Mouse (Mus musculus) forebrain, embryonic 14.5 days (tissue): Measurements from ENCODE around the gene Nup205. TPM values are rescaled to one million over a fixed set of nuclear protein-coding genes. Genes with fewer than 3 reads are reported as not detected.

Experiments
- ATAC-seq: fragments of 200-750 bp; cut with Nextera tagmentation; 2 replicates; pipeline ENCODE4 v1.8.0; 2017; ENCODE audit warnings: mild to moderate bottlenecking, moderate library complexity
- DNase-seq: peaks from one replicate; pipeline ENCODE4 v3.0.0-alpha.2; 2015; ENCODE audit warnings: low spot score
- H3K27ac ChIP-seq: fragments of 300-500 bp; sonication (generic); 2 replicates; pipeline ENCODE4 v1.5.1; 2014; ENCODE audit warnings: low read depth, mild to moderate bottlenecking, control low read depth, low read length, moderate library complexity
- H3K27me3 ChIP-seq: fragments of 300-500 bp; sonication (generic); replicated peaks from 2 replicates; pipeline ENCODE4 v1.6.1; 2014; ENCODE audit warnings: low read length, control low read depth, mixed read lengths; ENCODE audit not compliant: control insufficient read depth, insufficient read depth
- H3K36me3 ChIP-seq: fragments of 300-500 bp; sonication (generic); 2 replicates; pipeline ENCODE4 v1.6.1; 2014; ENCODE audit warnings: low read length, control low read depth; ENCODE audit not compliant: control insufficient read depth, insufficient read depth
- H3K4me1 ChIP-seq: fragments of 300-500 bp; sonication (generic); 2 replicates; pipeline ENCODE4 v1.6.1; 2014; ENCODE audit warnings: antibody characterized with exemption, low read length, control low read depth; ENCODE audit not compliant: control insufficient read depth, insufficient read depth
- H3K4me2 ChIP-seq: fragments of 300-500 bp; sonication (generic); 2 replicates; pipeline ENCODE4 v1.6.1; 2014; ENCODE audit warnings: mild to moderate bottlenecking, control low read depth, low read length
- H3K4me3 ChIP-seq: fragments of 300-500 bp; sonication (generic); 2 replicates; pipeline ENCODE4 v1.5.1; 2014; ENCODE audit warnings: low read depth, low read length, control low read depth
- H3K9ac ChIP-seq: fragments of 300-500 bp; sonication (generic); 2 replicates; pipeline ENCODE4 v1.6.1; 2014; ENCODE audit warnings: mild to moderate bottlenecking, low read length, control low read depth, moderate library complexity
- H3K9me3 ChIP-seq: fragments of 300-500 bp; sonication (generic); replicated peaks from 2 replicates; pipeline ENCODE4 v1.6.1; 2016; ENCODE audit warnings: low read length, control low read depth, mixed read lengths; ENCODE audit not compliant: control insufficient read depth
- WGBS: fragments of 180-500 bp; shearing (Covaris S2); extraction: QIAGEN DNeasy Blood & Tissue Kit; methylation state at CpG from one replicate; pipeline ENCODE4 v1.1.7; 2014; 5-methylcytosine and 5-hydroxymethylcytosine counted together
- polyA plus RNA-seq: library from polyadenylated mRNA; unstranded; fragments of >200 nt; fragmentation: Nextera tagmentation; extraction: Ambion mirVana; gene quantifications from 2 replicates; pipeline ENCODE4 v1.2.1, GENCODE M21; 2014

The Nup205 gene
- polyA plus RNA-seq: 32.2 and 32.8 TPM in 2 replicates

GRCm38 (mm10) chr6:35176979-35177649 is at the start of gene Nup205:
Gene Nup205, plus strand, starts transcription at chr6:35177421.
- 3% methylated on average over 33 of the region's 34 CpGs for WGBS
- Histone ChIP-seq H3K9ac (peak within 1 kb of the TSS; percentile 80), H3K4me1 (peaks cover 2% of the 10 kb centered on the region; the same call in 1 of the 2 replicates), H3K4me2 (peak within 1 kb of the TSS; percentile 84), H3K27me3 (no peaks in the 10 kb centered on the region), H3K27ac (peak within 1 kb of the TSS; percentile 97), H3K4me3 (peak within 1 kb of the TSS; percentile 92), H3K9me3 (no peaks in the 10 kb centered on the region), H3K36me3 (no peaks in the 10 kb centered on the region)
- DNase-seq: peak; percentile 94
- peak; percentile 95 for ATAC-seq

- DNase-seq: peak; percentile 19
- H3K9ac ChIP-seq: peak overlapping the region; percentile 91
- peak; percentile 1; the same call in 1 of the 2 replicates for ATAC-seq
These were observed 44.4 kb upstream of the Nup205 start for GRCm38 (mm10) chr6:35132806-35133205.

GRCm38 (mm10) chr6:35133246-35133578 is 44.0 kb upstream of the Nup205 start:
- Histone ChIP-seq H3K4me1 (peaks cover 12% of the 10 kb centered on the region), H3K9me3 (no peaks in the 10 kb centered on the region), H3K4me2 (peak overlapping the region; percentile 69), H3K4me3 (peak overlapping the region; percentile 78), H3K27ac (peak overlapping the region; percentile 89), H3K9ac (peak overlapping the region; percentile 91), H3K36me3 (no peaks in the 10 kb centered on the region), H3K27me3 (no peaks in the 10 kb centered on the region)
- ATAC-seq (peak; percentile 90), DNase-seq (no peak)
- under 1% methylated on average over 23 of the region's 25 CpGs for WGBS

More at GRCm38 (mm10) chr6:35132806-35133205, 44.4 kb upstream of the Nup205 start:
- Histone ChIP-seq H3K9me3 (no peaks in the 10 kb centered on the region), H3K27me3 (no peaks in the 10 kb centered on the region), H3K4me2 (peak overlapping the region; percentile 69), H3K27ac (peak overlapping the region; percentile 89), H3K4me3 (peak overlapping the region; percentile 78), H3K36me3 (no peaks in the 10 kb centered on the region), H3K4me1 (peaks cover 12% of the 10 kb centered on the region)
- WGBS: under 1% methylated on average over 11 of the region's 11 CpGs

GRCm38 (mm10) chr6:35133579-35134488 is 43.4 kb upstream of the Nup205 start, which contains the start of gene Cnot4:
Gene Cnot4, minus strand, starts transcription at chr6:35133724.
- ATAC-seq: peak; percentile 99
- H3K4me2 ChIP-seq: peak within 1 kb of the TSS; percentile 82
- peak within 1 kb of the TSS; percentile 78 for H3K4me3 ChIP-seq
- peak; percentile 99 for DNase-seq
- under 1% methylated on average over 53 of the region's 55 CpGs for WGBS
- no peaks in the 10 kb centered on the region for H3K27me3 ChIP-seq
- no peaks in the 10 kb centered on the region for H3K36me3 ChIP-seq
- H3K9ac ChIP-seq: peak within 1 kb of the TSS; percentile 91
- peaks cover 12% of the 10 kb centered on the region for H3K4me1 ChIP-seq
- H3K27ac ChIP-seq: peak within 1 kb of the TSS; percentile 89
- H3K9me3 ChIP-seq: no peaks in the 10 kb centered on the region

GRCm38 (mm10) chr6:35134844-35135243 is 42.4 kb upstream of the Nup205 start:
- Histone ChIP-seq H3K36me3 (no peaks in the 10 kb centered on the region), H3K27ac (no peak overlapping the region), H3K9me3 (no peaks in the 10 kb centered on the region), H3K4me1 (peaks cover 12% of the 10 kb centered on the region), H3K9ac (no peak overlapping the region), H3K4me3 (no peak overlapping the region), H3K4me2 (peak overlapping the region; percentile 82; the same call in 1 of the 2 replicates), H3K27me3 (no peaks in the 10 kb centered on the region)
- 46% methylated on average over 2 of the region's 2 CpGs for WGBS
- ATAC-seq (no peak), DNase-seq (no peak)

GRCm38 (mm10) chr6:35140351-35140750 is 36.9 kb upstream of the Nup205 start:
- no peak overlapping the region for H3K9ac ChIP-seq
- no peak for DNase-seq
- no peak overlapping the region for H3K4me3 ChIP-seq
- no peak overlapping the region for H3K4me2 ChIP-seq
- H3K9me3 ChIP-seq: no peaks in the 10 kb centered on the region
- 94% methylated on average over 1 of the region's 1 CpGs for WGBS
- ATAC-seq: no peak
- H3K27me3 ChIP-seq: no peaks in the 10 kb centered on the region
- H3K27ac ChIP-seq: no peak overlapping the region
- H3K36me3 ChIP-seq: no peaks in the 10 kb centered on the region
- H3K4me1 ChIP-seq: no peaks in the 10 kb centered on the region

- H3K27me3 ChIP-seq: no peaks in the 10 kb centered on the region
- H3K27ac ChIP-seq: no peak overlapping the region
- DNase-seq (no peak), ATAC-seq (no peak)
- H3K9ac ChIP-seq: no peak overlapping the region
- no peaks in the 10 kb centered on the region for H3K36me3 ChIP-seq
- no peaks in the 10 kb centered on the region for H3K4me1 ChIP-seq
- H3K9me3 ChIP-seq: no peaks in the 10 kb centered on the region
- H3K4me3 ChIP-seq: no peak overlapping the region
- no peak overlapping the region for H3K4me2 ChIP-seq
- 90% methylated on average over 2 of the region's 2 CpGs for WGBS
These were observed 31.7 kb upstream of the Nup205 start for GRCm38 (mm10) chr6:35145569-35145968.

GRCm38 (mm10) chr6:35147726-35148422 is 29.3 kb upstream of the Nup205 start:
- Histone ChIP-seq H3K4me3 (no peak overlapping the region), H3K4me1 (no peaks in the 10 kb centered on the region), H3K27ac (no peak overlapping the region), H3K4me2 (no peak overlapping the region), H3K27me3 (no peaks in the 10 kb centered on the region), H3K9ac (no peak overlapping the region), H3K36me3 (no peaks in the 10 kb centered on the region), H3K9me3 (no peaks in the 10 kb centered on the region)
- 73% methylated on average over 3 of the region's 3 CpGs for WGBS
- ATAC-seq (no peak), DNase-seq (no peak)
